In genomic region chr3:15106281-15106680, GRCm38 (mm10) we compare ENCODE assay signal across 26 mouse cellular contexts.
"Had no signal": no experiment of that assay in that cellular context is flagged by ENCODE, and none has a peak within 500 bp of the region (broad histone marks: within the 10 kb centered on the region; RNA-seq: fewer than 3 reads in every experiment).

No protein-coding gene starts in this region.

- DNase-seq: kidney, adult 2 months; kidney, postnatal 25 days; layer of hippocampus, adult 9-11 months; layer of hippocampus, postnatal 36 days; liver, postnatal 0 days; lung, embryonic 14.5 days; retina, postnatal 1 day; right cerebral cortex, postnatal 25 days; spleen, adult 18-20 months had no signal

- H3K36me3 ChIP-seq: limb, embryonic 12.5 days; limb, embryonic 15.5 days; midbrain, embryonic 10.5 days; midbrain, embryonic 13.5 days; neural tube, embryonic 13.5 days; stomach, embryonic 15.5 days had no signal

- H3K9ac ChIP-seq: limb, embryonic 12.5 days; limb, embryonic 15.5 days; liver, embryonic 14.5 days; liver, postnatal 0 days; lung, embryonic 14.5 days; midbrain, embryonic 13.5 days; neural tube, embryonic 13.5 days; stomach, embryonic 15.5 days had no signal

- H3K9me3 ChIP-seq: limb, embryonic 12.5 days; limb, embryonic 15.5 days; megakaryocyte, embryonic 14.5 days; midbrain, embryonic 10.5 days; midbrain, embryonic 13.5 days; neural tube, embryonic 13.5 days; stomach, embryonic 15.5 days had no signal

- H3K27ac ChIP-seq: kidney, postnatal 0 days; layer of hippocampus, adult 2 months; left cerebral cortex, adult 2 months; limb, embryonic 12.5 days; limb, embryonic 15.5 days; liver, embryonic 14.5 days; macrophage; midbrain, embryonic 10.5 days; midbrain, embryonic 13.5 days; neural tube, embryonic 13.5 days; stomach, embryonic 15.5 days had no signal

- H3K4me1 ChIP-seq: limb, embryonic 15.5 days; midbrain, embryonic 13.5 days; neural tube, embryonic 13.5 days; stomach, embryonic 15.5 days had no signal

- H3K27me3 ChIP-seq: limb, embryonic 12.5 days; limb, embryonic 15.5 days; megakaryocyte, embryonic 14.5 days; midbrain, embryonic 13.5 days; neural tube, embryonic 13.5 days; stomach, embryonic 15.5 days had no signal

- H3K4me2 ChIP-seq: limb, embryonic 12.5 days; limb, embryonic 15.5 days; liver, embryonic 11.5 days; lung, embryonic 14.5 days; midbrain, embryonic 13.5 days; neural tube, embryonic 13.5 days; stomach, embryonic 15.5 days had no signal

- ATAC-seq: intestine, postnatal 0 days; liver, postnatal 0 days; lung, postnatal 0 days; midbrain, embryonic 13.5 days; midbrain, embryonic 16.5 days had no signal

- H3K4me3 ChIP-seq: layer of hippocampus, adult 2 months; left cerebral cortex, adult 2 months; limb, embryonic 12.5 days; limb, embryonic 15.5 days; megakaryocyte, embryonic 14.5 days; midbrain, embryonic 10.5 days; midbrain, embryonic 13.5 days; myocyte; neural tube, embryonic 13.5 days; stomach, embryonic 15.5 days had no signal
